Mouse (Mus musculus) heart, embryonic 11.5 days (tissue): Measurements from ENCODE around the gene Gpatch3. TPM values are rescaled to one million over a fixed set of nuclear protein-coding genes. Genes with fewer than 3 reads are reported as not detected.
A peak's percentile ranks its signal among the peaks of the same experiment; 100 is the strongest.

Source experiments
- ATAC-seq: fragments of 200-750 bp; cut with Nextera tagmentation; replicated peaks from 2 replicates; pipeline ENCODE4 v1.8.0; 2017; ENCODE audit warnings: moderate library complexity; ENCODE audit not compliant: insufficient number of reproducible peaks, low FRiP score, low TSS enrichment
- H3K27ac ChIP-seq: fragments of 300-500 bp; sonication (generic); 2 replicates; pipeline ENCODE4 v1.5.1; 2014; ENCODE audit warnings: mild to moderate bottlenecking, low read depth, low read length
- H3K27me3 ChIP-seq: fragments of 300-500 bp; sonication (generic); 2 replicates; pipeline ENCODE4 v1.6.1; 2014; ENCODE audit warnings: mild to moderate bottlenecking, low read length, mixed read lengths; ENCODE audit not compliant: control insufficient read depth, insufficient read depth
- H3K36me3 ChIP-seq: fragments of 300-500 bp; sonication (generic); 2 replicates; pipeline ENCODE4 v1.6.1; 2014; ENCODE audit warnings: mild to moderate bottlenecking, low read length, moderate library complexity, mixed read lengths; ENCODE audit not compliant: control insufficient read depth, insufficient read depth
- H3K4me1 ChIP-seq: fragments of 300-500 bp; sonication (generic); 2 replicates; pipeline ENCODE4 v1.6.1; 2014; ENCODE audit warnings: low read length; ENCODE audit not compliant: control insufficient read depth, insufficient read depth
- H3K4me2 ChIP-seq: fragments of 300-500 bp; sonication (generic); 2 replicates; pipeline ENCODE4 v1.6.1; 2014; ENCODE audit warnings: mild to moderate bottlenecking, moderate library complexity
- H3K4me3 ChIP-seq: fragments of 300-500 bp; sonication (generic); 2 replicates; pipeline ENCODE4 v1.5.1; 2014; ENCODE audit warnings: low read depth, low read length
- H3K9ac ChIP-seq: fragments of 300-500 bp; sonication (generic); 2 replicates; pipeline ENCODE4 v1.6.1; 2014; ENCODE audit warnings: mild to moderate bottlenecking, low read depth, low read length, moderate library complexity
- H3K9me3 ChIP-seq: fragments of 300-500 bp; sonication (generic); replicated peaks from 2 replicates; pipeline ENCODE4 v1.6.1; 2016; ENCODE audit warnings: low read length; ENCODE audit not compliant: control insufficient read depth
- WGBS: fragments of 180-500 bp; shearing (Covaris S2); extraction: QIAGEN DNeasy Blood & Tissue Kit; methylation state at CpG from one replicate; pipeline ENCODE4 v1.1.7; 2014; ENCODE audit not compliant: insufficient replicate concordance; 5-methylcytosine and 5-hydroxymethylcytosine counted together
- polyA plus RNA-seq: library from polyadenylated mRNA; unstranded; fragments of >200 nt; fragmentation: Nextera tagmentation; extraction: Ambion mirVana; gene quantifications from 2 replicates; pipeline ENCODE4 v1.2.1, GENCODE M21; 2014

The Gpatch3 gene
- 5.0 and 6.0 TPM in 2 replicates for polyA plus RNA-seq

DNA sequence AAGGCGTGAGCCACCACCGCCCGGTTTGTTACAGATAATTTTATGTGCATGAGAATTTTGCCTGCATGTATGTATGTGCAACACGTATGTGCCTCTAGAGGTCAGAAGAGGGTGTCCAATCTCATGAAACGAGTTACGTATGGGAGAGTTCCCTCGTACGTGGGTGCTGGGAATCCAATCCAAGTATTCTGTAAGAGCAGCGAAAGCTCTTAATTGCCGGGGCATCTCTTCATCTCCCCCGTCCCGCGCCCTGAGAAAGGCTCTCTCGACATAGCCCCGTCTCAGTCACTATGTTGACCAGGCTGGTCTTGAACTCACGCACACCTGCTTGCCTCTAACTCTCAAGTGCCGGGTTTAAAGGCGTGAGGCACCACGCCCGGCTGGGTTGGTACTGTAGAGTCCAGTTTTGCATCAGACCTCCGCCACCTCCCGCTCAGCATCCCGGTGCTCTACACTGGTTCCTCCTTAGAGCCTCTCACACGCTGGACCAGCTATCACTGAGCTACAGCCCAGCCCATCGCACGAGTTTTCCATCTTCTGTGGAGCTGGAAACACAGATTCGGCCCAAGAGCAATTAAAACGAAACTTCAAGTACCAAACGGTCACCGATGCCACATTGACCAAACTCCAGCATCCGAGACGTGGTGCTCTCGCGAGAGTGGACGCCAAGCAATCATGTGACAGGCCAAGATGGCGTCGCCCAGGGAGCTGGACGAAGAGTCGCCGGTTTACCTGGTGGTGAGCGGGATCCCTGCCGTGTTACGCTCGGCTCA lies at the start of gene Gpatch3:
TSS of gene Gpatch3 (plus strand) at position 676 of the 773 bp plus-strand sequence.
- peaks cover 8% of the 10 kb centered on the region; the same call in 1 of the 2 replicates for H3K4me1 ChIP-seq
- ATAC-seq: peak; percentile 85
- H3K27ac ChIP-seq: peak within 1 kb of the TSS; percentile 71; the same call in 1 of the 2 replicates
- no peaks in the 10 kb centered on the region; the same call in 1 of the 2 replicates for H3K36me3 ChIP-seq
- H3K9me3 ChIP-seq: no peaks in the 10 kb centered on the region
- peak within 1 kb of the TSS; percentile 100 for H3K4me3 ChIP-seq
- no peaks in the 10 kb centered on the region for H3K27me3 ChIP-seq
- peak within 1 kb of the TSS; percentile 83 for H3K4me2 ChIP-seq
- WGBS: 6% methylated on average over 44 of the region's 44 CpGs
- peak within 1 kb of the TSS; percentile 94 for H3K9ac ChIP-seq

DNA sequence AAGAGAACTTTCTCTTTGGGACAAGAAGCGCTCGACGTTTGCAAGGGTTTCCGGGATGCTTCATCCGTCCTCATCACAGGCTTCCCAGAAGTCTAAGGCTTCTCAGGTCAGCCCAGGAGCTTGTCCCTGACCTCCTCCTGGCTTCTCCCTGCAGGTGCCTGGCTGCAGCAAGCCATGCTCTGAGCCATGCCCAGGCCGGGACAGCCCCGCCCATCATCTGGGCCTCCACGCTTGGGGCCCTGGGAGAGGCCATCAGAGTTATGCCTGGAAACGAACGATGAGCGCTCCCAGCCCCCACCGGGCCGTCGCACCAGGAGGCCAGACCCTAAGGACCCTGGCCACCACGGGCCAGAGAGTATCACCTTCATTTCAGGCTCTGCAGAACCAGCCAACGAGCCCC lies 46.8 kb upstream of the Gpatch3 start:
- WGBS: 67% methylated on average over 16 of the region's 16 CpGs
- H3K27ac ChIP-seq: no peak overlapping the region
- no peak overlapping the region for H3K9ac ChIP-seq
- no peak for ATAC-seq
- peaks cover 3% of the 10 kb centered on the region; the same call in 1 of the 2 replicates for H3K36me3 ChIP-seq
- no peak overlapping the region for H3K4me3 ChIP-seq
- no peaks in the 10 kb centered on the region for H3K9me3 ChIP-seq
- no peaks in the 10 kb centered on the region for H3K27me3 ChIP-seq
- no peaks in the 10 kb centered on the region for H3K4me1 ChIP-seq
- no peak overlapping the region for H3K4me2 ChIP-seq

DNA sequence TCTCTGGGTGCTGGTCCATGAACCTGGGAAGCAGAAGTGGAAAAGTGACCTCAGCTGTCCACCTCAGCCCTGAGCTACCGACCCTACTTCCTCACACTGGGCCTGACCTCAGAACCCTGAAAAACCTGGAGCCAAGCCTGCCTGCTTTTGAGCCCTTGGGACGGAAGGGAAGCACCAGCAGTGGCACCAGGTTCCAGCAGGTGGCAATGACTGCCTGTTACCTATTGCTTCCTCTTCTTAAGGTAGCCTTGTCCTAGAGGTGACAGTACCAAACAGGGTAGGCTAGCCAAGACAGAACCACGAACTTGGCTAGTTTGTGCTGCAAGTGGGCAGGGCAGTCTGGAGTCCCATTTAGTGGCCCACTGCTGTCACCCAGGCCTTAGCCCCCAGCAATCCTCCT lies 41.8 kb upstream of the Gpatch3 start:
- Histone ChIP-seq H3K4me1 (no peaks in the 10 kb centered on the region), H3K9me3 (no peaks in the 10 kb centered on the region), H3K4me2 (no peak overlapping the region), H3K9ac (no peak overlapping the region), H3K36me3 (peaks cover 18% of the 10 kb centered on the region), H3K27me3 (no peaks in the 10 kb centered on the region), H3K4me3 (no peak overlapping the region), H3K27ac (no peak overlapping the region)
- ATAC-seq: no peak
- WGBS: 85% methylated on average over 3 of the region's 3 CpGs

DNA sequence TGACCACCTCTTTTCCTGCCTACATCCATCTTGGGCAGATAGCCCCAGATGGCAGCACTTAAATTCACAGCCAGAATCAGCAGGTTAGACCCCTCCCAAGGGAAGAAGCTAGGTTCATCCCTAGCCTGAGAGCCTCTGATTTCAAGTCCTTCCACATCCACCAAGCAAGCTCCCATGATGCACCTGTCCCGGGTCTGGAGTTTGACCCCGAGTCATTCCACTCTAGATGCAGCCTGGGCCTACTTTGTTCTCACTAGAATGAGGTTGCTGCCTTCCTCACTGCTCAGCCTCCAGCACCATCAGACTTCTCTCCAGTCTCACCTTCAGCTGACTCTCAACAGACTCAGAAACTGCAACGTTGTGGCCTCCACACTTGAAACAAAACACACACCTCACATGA lies 38.5 kb upstream of the Gpatch3 start:
- H3K36me3 ChIP-seq: peaks cover 27% of the 10 kb centered on the region
- H3K9me3 ChIP-seq: no peaks in the 10 kb centered on the region
- no peak overlapping the region for H3K9ac ChIP-seq
- H3K27ac ChIP-seq: no peak overlapping the region
- no peak for ATAC-seq
- no peaks in the 10 kb centered on the region for H3K27me3 ChIP-seq
- H3K4me1 ChIP-seq: no peaks in the 10 kb centered on the region
- 81% methylated on average over 3 of the region's 3 CpGs for WGBS
- H3K4me2 ChIP-seq: no peak overlapping the region
- H3K4me3 ChIP-seq: no peak overlapping the region

DNA sequence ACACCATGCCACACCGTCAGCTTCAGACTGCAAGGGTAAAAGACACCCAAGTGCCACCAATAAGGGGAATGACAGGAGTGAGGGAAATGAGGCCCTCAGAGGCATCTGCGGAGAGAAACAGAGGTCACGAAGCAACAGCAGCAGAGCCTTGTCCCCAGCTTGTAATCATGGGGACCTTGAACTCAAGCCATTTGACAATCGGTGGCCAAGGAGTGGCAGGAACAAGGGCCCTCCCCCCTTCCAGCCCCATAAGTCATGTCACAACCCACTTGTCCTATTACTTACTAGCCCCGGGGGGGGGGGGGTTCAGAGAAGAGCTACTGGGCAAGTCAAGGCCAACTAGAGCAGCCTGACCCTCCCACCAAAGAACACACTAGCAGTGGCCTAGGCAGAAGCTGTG lies 37.9 kb upstream of the Gpatch3 start:
- H3K27me3 ChIP-seq: no peaks in the 10 kb centered on the region
- 94% methylated on average over 5 of the region's 5 CpGs for WGBS
- H3K4me1 ChIP-seq: no peaks in the 10 kb centered on the region
- H3K4me2 ChIP-seq: no peak overlapping the region
- no peak overlapping the region for H3K4me3 ChIP-seq
- no peak overlapping the region for H3K27ac ChIP-seq
- no peaks in the 10 kb centered on the region for H3K9me3 ChIP-seq
- no peak for ATAC-seq
- H3K36me3 ChIP-seq: peaks cover 27% of the 10 kb centered on the region
- no peak overlapping the region for H3K9ac ChIP-seq

DNA sequence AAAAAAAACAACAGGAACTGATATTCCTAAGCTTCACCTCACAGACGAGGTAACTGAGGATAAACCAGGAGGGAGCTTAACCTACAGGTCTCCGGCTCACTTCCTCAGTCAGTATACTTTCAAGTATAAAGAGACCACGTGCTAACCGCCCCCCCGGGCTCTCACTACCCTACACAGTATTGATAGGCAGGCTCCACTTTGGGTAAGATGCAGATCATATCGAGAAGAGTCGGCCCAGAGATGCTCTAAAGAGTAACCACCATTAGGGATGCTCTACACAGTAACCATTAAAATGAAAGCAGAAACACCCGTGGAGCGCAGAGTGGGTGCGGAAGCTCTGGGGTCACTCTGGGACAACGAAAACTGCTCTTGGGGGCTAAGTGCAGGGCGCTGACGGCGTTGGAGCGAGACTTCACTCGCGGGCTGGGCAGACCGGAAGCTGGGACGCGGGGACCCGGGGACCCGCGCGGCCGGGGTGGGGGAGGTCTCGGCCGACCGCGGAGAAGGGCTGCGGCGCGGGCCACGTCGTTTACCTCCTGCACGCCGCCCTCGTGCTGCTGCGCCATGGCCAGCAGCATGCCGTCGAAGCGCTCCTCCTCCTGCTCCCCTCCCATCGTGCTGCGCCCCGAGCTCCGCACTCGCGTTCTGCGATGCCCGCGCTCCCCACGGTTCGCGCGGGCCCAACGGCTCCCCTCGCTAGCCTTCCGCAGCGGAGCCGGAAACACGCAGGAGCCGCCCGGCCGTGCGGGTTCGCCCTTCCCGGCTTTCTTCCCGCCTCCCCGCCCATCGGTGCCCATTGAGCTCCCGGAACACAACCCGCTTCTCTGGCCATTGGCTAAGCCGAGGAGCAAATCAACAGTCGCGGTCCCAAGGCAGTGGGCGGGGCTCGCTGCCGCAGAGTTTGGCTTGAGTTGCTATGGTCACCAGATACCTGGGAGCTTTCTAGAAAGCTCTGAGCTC lies 29.0 kb upstream of the Gpatch3 start, which contains the start of gene Nudc:
TSS of gene Nudc (minus strand) at position 725 of the 960 bp plus-strand sequence.
- H3K27me3 ChIP-seq: no peaks in the 10 kb centered on the region
- WGBS: 0% methylated on average over 70 of the region's 77 CpGs
- no peaks in the 10 kb centered on the region for H3K9me3 ChIP-seq
- peak within 1 kb of the TSS; percentile 78 for H3K27ac ChIP-seq
- H3K9ac ChIP-seq: peak within 1 kb of the TSS; percentile 84
- ATAC-seq: peak; percentile 95
- peaks cover 13% of the 10 kb centered on the region for H3K4me1 ChIP-seq
- peak within 1 kb of the TSS; percentile 82 for H3K4me3 ChIP-seq
- peaks cover 4% of the 10 kb centered on the region; the same call in 1 of the 2 replicates for H3K36me3 ChIP-seq
- H3K4me2 ChIP-seq: peak within 1 kb of the TSS; percentile 64

DNA sequence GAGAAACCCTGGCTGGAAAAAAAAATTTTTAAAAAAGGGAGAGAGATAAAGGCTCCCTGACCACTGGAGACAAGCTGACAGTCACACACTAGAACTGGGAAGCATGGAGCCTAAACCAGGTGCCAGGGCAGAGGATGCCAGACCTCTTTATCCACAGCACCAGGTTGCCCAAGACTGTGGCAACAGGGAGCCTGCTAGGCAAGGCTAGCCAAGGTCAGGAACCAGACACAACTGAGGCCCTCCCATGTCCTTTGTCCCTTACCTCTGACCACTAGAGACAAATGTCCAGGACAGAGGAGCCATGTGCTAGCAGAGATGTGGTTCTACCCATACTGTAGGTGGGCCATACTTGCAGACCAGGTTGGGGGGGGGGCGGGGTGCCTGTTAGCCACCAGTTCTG lies 22.5 kb upstream of the Gpatch3 start:
- H3K4me3 ChIP-seq: no peak overlapping the region
- H3K9me3 ChIP-seq: no peaks in the 10 kb centered on the region
- H3K36me3 ChIP-seq: no peaks in the 10 kb centered on the region
- H3K9ac ChIP-seq: no peak overlapping the region
- peaks cover 8% of the 10 kb centered on the region for H3K4me1 ChIP-seq
- peaks cover 8% of the 10 kb centered on the region for H3K27me3 ChIP-seq
- no peak overlapping the region for H3K27ac ChIP-seq
- no peak for ATAC-seq
- 87% methylated on average over 1 of the region's 1 CpGs for WGBS
- H3K4me2 ChIP-seq: no peak overlapping the region

DNA sequence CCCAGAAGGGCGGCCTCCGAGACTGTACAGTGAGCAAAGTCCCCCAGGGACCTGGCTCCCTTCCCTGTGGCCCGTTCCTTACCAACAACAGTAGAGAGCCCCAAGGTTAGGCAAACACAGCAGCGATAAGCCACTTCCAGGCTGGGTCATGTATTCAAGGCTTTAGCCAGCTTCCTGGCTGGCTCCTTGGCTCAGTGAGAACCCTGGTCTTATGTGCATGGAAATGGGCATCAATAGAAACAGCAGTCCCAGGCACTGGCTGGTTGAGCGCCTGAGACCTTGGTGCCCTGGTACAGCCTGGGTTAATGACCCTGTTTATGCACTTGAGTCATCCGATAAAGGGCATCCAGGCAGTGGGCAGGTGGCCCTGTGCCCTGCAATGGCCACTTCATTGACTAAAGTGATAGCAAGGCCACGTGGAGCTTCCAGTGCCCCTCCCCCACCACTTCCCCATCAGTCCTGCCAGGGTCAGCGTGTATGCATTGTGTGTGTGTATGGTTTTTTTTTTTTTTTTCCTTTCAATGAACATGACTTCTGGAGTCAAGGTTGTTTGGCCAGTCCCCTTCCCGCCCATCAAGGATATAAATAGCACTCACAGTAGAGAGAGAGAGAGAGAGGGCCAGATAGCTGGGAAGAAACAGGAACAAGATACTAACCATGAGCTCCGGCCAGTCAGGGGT lies 21.6 kb upstream of the Gpatch3 start, which contains the start of gene Nr0b2:
TSS of gene Nr0b2 (plus strand) at position 609 of the 680 bp plus-strand sequence.
- H3K27ac ChIP-seq: peak within 1 kb of the TSS; percentile 84
- H3K27me3 ChIP-seq: peaks cover 8% of the 10 kb centered on the region
- H3K4me1 ChIP-seq: peaks cover 8% of the 10 kb centered on the region
- 45% methylated on average over 10 of the region's 10 CpGs for WGBS
- 0 out of 2 replicates have a peak, but pooled peaks have one; percentile 22 for ATAC-seq
- peak within 1 kb of the TSS; percentile 35 for H3K4me3 ChIP-seq
- H3K9me3 ChIP-seq: no peaks in the 10 kb centered on the region
- H3K9ac ChIP-seq: peak within 1 kb of the TSS; percentile 29
- H3K36me3 ChIP-seq: no peaks in the 10 kb centered on the region
- H3K4me2 ChIP-seq: peak within 1 kb of the TSS; percentile 60
